Mouse (Mus musculus): ENCODE results near the gene Ttc21b. TPM values are rescaled to one million over a fixed set of nuclear protein-coding genes. Genes with fewer than 3 reads are reported as not detected.

Gene Ttc21b
- polyA plus RNA-seq, 1 experiment from 2014 or later, result 13.4 TPM

Other genes with a start within 250 kb of the Ttc21b start
- 0.62 and 1.0 TPM in 2 replicates for gene Galnt3, start 131.6 kb downstream of the Ttc21b start, polyA plus RNA-seq (2015; fragmentation: Nextera tagmentation; extraction: Ambion mirVana)
- 13.3 and 13.8 TPM in 2 replicates for gene Scn1a, start 184.2 kb upstream of the Ttc21b start, polyA plus RNA-seq (2015; fragmentation: Nextera tagmentation; extraction: Ambion mirVana)